Mouse (Mus musculus) heart, embryonic 11.5 days (tissue): ENCODE results near the gene Pkd1l1. TPM values are rescaled to one million over a fixed set of nuclear protein-coding genes. Genes with fewer than 3 reads are reported as not detected.

Experiments used
- ATAC-seq: fragments of 200-750 bp; cut with Nextera tagmentation; replicated peaks from 2 replicates; pipeline ENCODE4 v1.8.0; 2017; ENCODE audit warnings: moderate library complexity; ENCODE audit not compliant: insufficient number of reproducible peaks, low FRiP score, low TSS enrichment
- H3K27ac ChIP-seq: fragments of 300-500 bp; sonication (generic); 2 replicates; pipeline ENCODE4 v1.5.1; 2014; ENCODE audit warnings: mild to moderate bottlenecking, low read depth, low read length
- H3K27me3 ChIP-seq: fragments of 300-500 bp; sonication (generic); 2 replicates; pipeline ENCODE4 v1.6.1; 2014; ENCODE audit warnings: mild to moderate bottlenecking, low read length, mixed read lengths; ENCODE audit not compliant: control insufficient read depth, insufficient read depth
- H3K36me3 ChIP-seq: fragments of 300-500 bp; sonication (generic); 2 replicates; pipeline ENCODE4 v1.6.1; 2014; ENCODE audit warnings: mild to moderate bottlenecking, low read length, moderate library complexity, mixed read lengths; ENCODE audit not compliant: control insufficient read depth, insufficient read depth
- H3K4me1 ChIP-seq: fragments of 300-500 bp; sonication (generic); 2 replicates; pipeline ENCODE4 v1.6.1; 2014; ENCODE audit warnings: low read length; ENCODE audit not compliant: control insufficient read depth, insufficient read depth
- H3K4me2 ChIP-seq: fragments of 300-500 bp; sonication (generic); 2 replicates; pipeline ENCODE4 v1.6.1; 2014; ENCODE audit warnings: mild to moderate bottlenecking, moderate library complexity
- H3K4me3 ChIP-seq: fragments of 300-500 bp; sonication (generic); 2 replicates; pipeline ENCODE4 v1.5.1; 2014; ENCODE audit warnings: low read depth, low read length
- H3K9ac ChIP-seq: fragments of 300-500 bp; sonication (generic); 2 replicates; pipeline ENCODE4 v1.6.1; 2014; ENCODE audit warnings: mild to moderate bottlenecking, low read depth, low read length, moderate library complexity
- H3K9me3 ChIP-seq: fragments of 300-500 bp; sonication (generic); replicated peaks from 2 replicates; pipeline ENCODE4 v1.6.1; 2016; ENCODE audit warnings: low read length; ENCODE audit not compliant: control insufficient read depth
- WGBS: fragments of 180-500 bp; shearing (Covaris S2); extraction: QIAGEN DNeasy Blood & Tissue Kit; methylation state at CpG from one replicate; pipeline ENCODE4 v1.1.7; 2014; ENCODE audit not compliant: insufficient replicate concordance; 5-methylcytosine and 5-hydroxymethylcytosine counted together
- polyA plus RNA-seq: library from polyadenylated mRNA; unstranded; fragments of >200 nt; fragmentation: Nextera tagmentation; extraction: Ambion mirVana; gene quantifications from 2 replicates; pipeline ENCODE4 v1.2.1, GENCODE M21; 2014

Gene Pkd1l1
- polyA plus RNA-seq, 1 experiment from 2014 or later: not detected

DNA sequence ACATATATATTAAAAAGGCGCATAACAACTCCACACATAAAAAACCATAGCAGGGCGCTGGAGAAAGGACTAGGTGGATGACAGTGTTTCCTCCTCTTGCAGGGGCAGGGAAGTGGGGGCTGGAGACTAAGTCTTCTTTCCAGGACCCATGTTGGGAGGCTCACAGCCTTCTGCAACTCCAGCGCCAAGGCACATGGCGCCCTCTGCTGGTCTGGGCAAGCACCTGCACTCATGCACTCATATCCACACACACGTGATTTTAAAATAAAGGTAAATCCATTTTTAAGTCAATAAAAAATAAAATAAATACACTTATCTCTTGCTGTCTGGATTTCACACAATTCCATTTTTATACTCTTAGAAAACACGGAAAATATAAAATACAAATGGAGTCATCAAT is 16.0 kb downstream of the Pkd1l1 start:
- H3K27ac ChIP-seq: no peak overlapping the region
- H3K9ac ChIP-seq: no peak overlapping the region
- no peak overlapping the region for H3K4me3 ChIP-seq
- ATAC-seq: no peak
- H3K9me3 ChIP-seq: no peaks in the 10 kb centered on the region
- no peaks in the 10 kb centered on the region for H3K4me1 ChIP-seq
- no peaks in the 10 kb centered on the region for H3K36me3 ChIP-seq
- no peak overlapping the region for H3K4me2 ChIP-seq
- no peaks in the 10 kb centered on the region for H3K27me3 ChIP-seq
- 63% methylated on average over 6 of the region's 6 CpGs for WGBS

DNA sequence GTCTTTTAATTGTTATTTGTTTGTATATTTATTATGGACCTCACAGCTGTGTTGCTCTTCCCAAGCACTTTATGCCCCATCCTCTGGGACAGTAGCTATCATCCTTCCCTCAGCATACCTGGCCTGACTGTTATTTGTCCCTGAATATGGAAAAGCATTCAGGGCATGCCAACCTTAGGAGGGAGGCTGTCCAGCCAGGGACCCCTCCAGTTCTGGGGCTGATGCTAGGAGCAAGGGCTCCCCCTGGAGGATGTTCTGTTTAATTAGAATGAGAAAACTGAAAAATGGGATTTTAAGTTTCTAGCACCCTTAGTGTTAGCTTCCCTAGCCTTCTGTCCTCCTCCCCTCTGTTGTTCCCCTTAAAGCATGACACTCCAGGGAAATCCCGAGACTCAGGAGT is 17.4 kb downstream of the Pkd1l1 start:
- Histone ChIP-seq H3K4me2 (no peak overlapping the region), H3K4me3 (no peak overlapping the region), H3K9ac (no peak overlapping the region), H3K9me3 (no peaks in the 10 kb centered on the region), H3K4me1 (no peaks in the 10 kb centered on the region), H3K27ac (no peak overlapping the region), H3K36me3 (no peaks in the 10 kb centered on the region), H3K27me3 (no peaks in the 10 kb centered on the region)
- 4% methylated on average over 1 of the region's 1 CpGs for WGBS
- ATAC-seq: no peak

DNA sequence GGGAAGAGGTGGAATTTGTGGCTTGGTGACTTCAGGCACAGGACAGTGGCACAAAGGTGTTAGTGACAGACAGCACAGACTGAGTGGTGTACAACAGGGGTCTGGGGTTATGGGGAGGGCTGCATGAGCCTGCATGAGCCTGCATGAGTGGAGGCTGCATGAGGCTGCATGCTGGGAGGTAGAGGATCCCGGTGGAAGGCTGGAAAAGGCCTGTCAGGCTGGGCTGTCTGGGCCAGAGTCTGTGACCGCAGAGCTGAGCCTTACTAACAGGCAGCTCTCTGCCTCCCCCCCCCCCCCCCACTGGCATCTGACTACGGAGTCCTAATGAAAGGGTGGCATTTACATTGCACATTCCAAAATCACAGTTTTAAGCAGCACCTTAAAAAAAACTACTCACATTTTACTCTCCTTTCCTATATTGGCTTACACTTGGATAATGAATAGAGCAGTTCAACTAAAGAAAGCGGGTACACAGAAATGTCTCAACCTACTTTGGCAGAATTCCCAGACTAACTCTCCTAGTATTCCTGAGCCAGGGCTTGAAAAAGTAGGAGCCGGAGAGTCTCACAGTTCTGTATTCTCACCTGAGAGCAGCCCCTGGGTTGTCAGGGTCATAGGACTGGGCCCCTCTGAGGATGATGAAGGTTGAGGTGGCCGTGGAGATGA is 23.2 kb downstream of the Pkd1l1 start:
- Histone ChIP-seq H3K9me3 (no peaks in the 10 kb centered on the region), H3K4me1 (peaks cover 4% of the 10 kb centered on the region; the same call in 1 of the 2 replicates), H3K27me3 (no peaks in the 10 kb centered on the region), H3K27ac (no peak overlapping the region), H3K4me2 (no peak overlapping the region), H3K9ac (no peak overlapping the region), H3K36me3 (no peaks in the 10 kb centered on the region), H3K4me3 (no peak overlapping the region)
- WGBS: 64% methylated on average over 6 of the region's 6 CpGs
- ATAC-seq: no peak

DNA sequence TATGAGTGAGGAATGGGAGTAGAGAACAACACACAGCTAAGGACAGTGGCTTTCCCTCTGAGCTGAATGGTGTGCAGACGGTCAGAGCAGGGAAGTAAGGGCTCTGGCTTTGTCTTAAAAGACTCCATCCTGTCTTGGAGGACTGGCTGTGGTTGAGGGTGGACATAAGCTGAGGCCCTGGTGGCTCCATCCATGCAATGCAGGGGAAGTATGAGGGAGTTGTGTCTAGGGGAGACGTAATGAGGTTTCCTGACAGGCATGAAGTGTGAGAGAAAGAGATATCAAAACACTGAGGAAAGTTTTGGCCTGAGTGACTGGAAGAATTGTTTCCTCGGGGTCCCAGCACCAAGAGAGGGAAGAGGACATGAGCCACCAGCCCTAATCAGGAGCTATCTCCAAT is 24.2 kb downstream of the Pkd1l1 start:
- H3K9me3 ChIP-seq: no peaks in the 10 kb centered on the region
- WGBS: 43% methylated on average over 3 of the region's 3 CpGs
- H3K4me2 ChIP-seq: no peak overlapping the region
- H3K4me1 ChIP-seq: peaks cover 4% of the 10 kb centered on the region; the same call in 1 of the 2 replicates
- no peaks in the 10 kb centered on the region for H3K36me3 ChIP-seq
- no peaks in the 10 kb centered on the region for H3K27me3 ChIP-seq
- H3K27ac ChIP-seq: no peak overlapping the region
- H3K9ac ChIP-seq: no peak overlapping the region
- no peak overlapping the region for H3K4me3 ChIP-seq
- no peak for ATAC-seq

DNA sequence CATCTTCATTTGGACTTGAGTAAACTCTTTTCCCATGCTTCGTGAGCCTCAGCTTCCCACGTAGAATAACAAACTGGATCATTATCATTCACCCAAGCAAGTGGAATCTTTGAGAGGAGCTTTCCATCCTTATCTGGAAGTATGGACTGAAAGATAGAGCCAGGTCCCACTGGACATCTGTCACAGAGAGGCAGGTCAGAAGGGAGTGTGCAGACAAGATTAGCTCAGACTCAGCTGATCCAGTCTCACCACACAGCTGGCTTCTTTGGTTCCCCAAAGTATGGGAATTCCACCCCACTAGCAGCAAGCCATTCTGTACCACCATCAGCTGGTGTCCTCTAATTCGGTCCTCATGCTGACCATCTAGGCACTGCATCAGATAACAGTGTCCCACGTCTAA is 29.0 kb downstream of the Pkd1l1 start:
- Histone ChIP-seq H3K4me3 (no peak overlapping the region), H3K36me3 (no peaks in the 10 kb centered on the region), H3K9ac (no peak overlapping the region), H3K4me1 (peaks cover 4% of the 10 kb centered on the region; the same call in 1 of the 2 replicates), H3K9me3 (no peaks in the 10 kb centered on the region), H3K27ac (no peak overlapping the region), H3K27me3 (no peaks in the 10 kb centered on the region), H3K4me2 (no peak overlapping the region)
- 46% methylated on average over 4 of the region's 4 CpGs for WGBS
- ATAC-seq: peak; percentile 75

DNA sequence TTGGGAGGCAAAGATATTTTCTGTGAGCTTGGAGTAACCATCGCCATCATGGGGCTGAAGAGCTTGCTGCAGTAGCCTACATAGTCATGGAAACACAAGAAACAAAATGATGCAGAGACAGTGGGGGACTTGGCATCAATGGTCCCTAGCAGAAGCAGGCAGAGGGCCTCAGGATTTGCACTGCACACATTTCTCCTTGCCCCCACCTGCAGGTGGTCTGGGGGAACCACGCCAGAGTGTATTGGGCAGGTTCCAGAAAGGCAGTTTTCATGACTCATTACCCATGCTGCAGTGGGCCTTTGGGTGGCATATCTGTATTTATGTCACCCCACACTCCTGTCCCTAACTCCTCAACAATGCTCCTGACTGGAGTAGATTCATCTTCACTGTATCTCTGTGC is 30.6 kb downstream of the Pkd1l1 start:
- Histone ChIP-seq H3K4me1 (no peaks in the 10 kb centered on the region), H3K27ac (no peak overlapping the region), H3K4me2 (no peak overlapping the region), H3K4me3 (no peak overlapping the region), H3K36me3 (no peaks in the 10 kb centered on the region), H3K9ac (no peak overlapping the region), H3K27me3 (no peaks in the 10 kb centered on the region), H3K9me3 (no peaks in the 10 kb centered on the region)
- 77% methylated on average over 2 of the region's 2 CpGs for WGBS
- ATAC-seq: no peak

DNA sequence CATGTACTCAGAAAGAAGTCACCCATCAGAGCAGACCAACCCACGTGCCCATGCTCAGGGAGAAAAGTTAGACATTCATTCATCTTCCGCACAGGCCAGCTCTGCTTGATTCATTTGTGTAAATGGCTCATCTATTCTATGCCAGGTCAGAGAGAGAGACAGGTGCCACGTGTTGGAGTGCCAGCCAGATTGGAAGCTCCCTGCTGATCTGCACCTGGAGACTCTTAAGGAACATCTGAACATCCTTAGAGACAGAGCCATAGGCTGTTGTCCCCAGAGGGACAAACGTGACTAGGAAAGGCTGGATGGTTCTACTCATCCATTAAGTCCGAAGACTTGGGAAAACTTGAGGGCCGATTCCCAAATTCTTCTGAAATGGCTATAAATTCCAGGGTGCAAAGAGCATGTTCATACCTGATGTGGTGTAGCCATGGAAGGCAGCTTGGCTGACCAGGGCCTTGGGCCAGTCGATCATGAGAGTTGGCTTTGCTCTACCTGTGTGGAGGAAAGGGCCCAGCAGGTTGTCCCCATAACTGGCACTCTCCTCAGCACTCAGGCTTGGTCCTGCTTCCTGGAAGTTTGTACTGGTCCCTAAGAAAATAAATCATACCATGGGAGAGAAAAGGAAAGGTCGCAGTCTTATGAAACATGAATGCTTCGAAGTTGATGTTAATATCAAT is 36.5 kb downstream of the Pkd1l1 start:
- Histone ChIP-seq H3K4me1 (no peaks in the 10 kb centered on the region), H3K9me3 (no peaks in the 10 kb centered on the region), H3K9ac (no peak overlapping the region), H3K36me3 (no peaks in the 10 kb centered on the region), H3K4me2 (no peak overlapping the region), H3K27me3 (no peaks in the 10 kb centered on the region), H3K27ac (no peak overlapping the region), H3K4me3 (no peak overlapping the region)
- no peak for ATAC-seq
- WGBS: 79% methylated on average over 9 of the region's 9 CpGs

DNA sequence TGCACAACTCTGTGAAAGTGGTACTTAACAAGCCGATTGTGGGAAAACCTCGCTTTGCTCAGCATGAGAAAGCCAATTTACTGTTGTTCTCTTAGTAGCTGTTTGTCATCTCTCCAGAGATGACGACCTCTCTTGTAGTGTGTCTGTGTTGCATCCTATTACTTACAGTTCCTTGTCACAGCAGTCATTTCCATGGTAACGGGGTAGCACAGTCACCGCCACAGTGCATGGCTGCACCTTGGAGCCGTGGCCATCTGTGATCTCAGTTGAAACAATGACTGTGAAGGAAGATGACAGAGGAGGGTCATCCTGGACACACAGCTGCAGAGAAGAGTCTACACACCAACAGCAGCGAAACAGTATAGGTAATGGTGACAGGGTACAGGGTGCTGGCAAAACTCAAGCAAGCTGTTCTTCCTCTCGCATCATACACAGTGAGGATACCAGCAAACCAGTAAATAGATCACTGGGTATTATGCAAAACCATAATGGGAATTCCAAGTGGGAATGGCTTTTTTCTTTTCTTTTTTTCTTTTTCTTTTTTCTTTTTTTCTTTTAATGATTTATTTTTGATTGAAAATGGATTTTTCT is 56.9 kb downstream of the Pkd1l1 start:
- no peak overlapping the region for H3K4me2 ChIP-seq
- no peak overlapping the region for H3K9ac ChIP-seq
- H3K36me3 ChIP-seq: no peaks in the 10 kb centered on the region
- H3K27me3 ChIP-seq: no peaks in the 10 kb centered on the region
- no peak overlapping the region for H3K4me3 ChIP-seq
- H3K9me3 ChIP-seq: no peaks in the 10 kb centered on the region
- no peak overlapping the region for H3K27ac ChIP-seq
- WGBS: 77% methylated on average over 8 of the region's 8 CpGs
- no peaks in the 10 kb centered on the region for H3K4me1 ChIP-seq
- ATAC-seq: no peak
